Mouse (Mus musculus) neutrophil, adult 65 days (primary cell): Measurements from ENCODE around the gene BC035044. TPM values are rescaled to one million over a fixed set of nuclear protein-coding genes. Genes with fewer than 3 reads are reported as not detected.

ENCODE experiments used
- total RNA-seq: library from RNA; stranded (reverse); gene quantifications from 2 replicates; pipeline ENCODE4 v1.2.4, GENCODE M21; 2023

The BC035044 gene
- total RNA-seq, result 20.0 and 27.4 TPM in 2 replicates

GRCm38 (mm10) chr6:128890948-128891355 is at the start of gene BC035044:
BC035044 (minus strand) TSS chr6:128891126.

GRCm38 (mm10) chr6:128934081-128934480 is 43.2 kb upstream of the BC035044 start, which contains the start of gene Clec2g:
Clec2g (plus strand) TSS chr6:128934381.

GRCm38 (mm10) chr6:128887091-128887790 is 3.7 kb downstream of the BC035044 start, which contains the start of gene Clec2i:
Clec2i (plus strand) TSS chr6:128887588.

GRCm38 (mm10) chr6:128826132-128826531 is 64.8 kb downstream of the BC035044 start, which contains the start of the genes Gm44511 and Klrb1b:
Gm44511 (minus strand) TSS chr6:128826315.
Klrb1b (minus strand) TSS chr6:128826331.

Other genes starting within 250 kb of the BC035044 start
- not detected in 2 replicates for gene Clec2h, start 228.7 kb downstream of the BC035044 start, total RNA-seq
- gene Klrb1, start 168.1 kb downstream of the BC035044 start, total RNA-seq, result not detected in 2 replicates
- gene Klrb1c, start 101.9 kb downstream of the BC035044 start, total RNA-seq, result 0.16 TPM in 1 of 2 replicates, not detected in the other
- not detected in 2 replicates for gene Gm44511, start 64.8 kb downstream of the BC035044 start, total RNA-seq
- not detected in 2 replicates for gene Klrb1b, start 64.8 kb downstream of the BC035044 start, total RNA-seq
- gene Clec2i, start 3.5 kb downstream of the BC035044 start, total RNA-seq, result 6.1 and 6.5 TPM in 2 replicates
- 1.4 and 2.7 TPM in 2 replicates for gene Clec2g, start 43.3 kb upstream of the BC035044 start, total RNA-seq
- gene Klrb1f, start 154.8 kb upstream of the BC035044 start, total RNA-seq, result 10.7 and 13.9 TPM in 2 replicates
- 0.18 TPM in 1 of 2 replicates, not detected in the other for gene Clec2e, start 209.8 kb upstream of the BC035044 start, total RNA-seq